In the genomic region with DNA sequence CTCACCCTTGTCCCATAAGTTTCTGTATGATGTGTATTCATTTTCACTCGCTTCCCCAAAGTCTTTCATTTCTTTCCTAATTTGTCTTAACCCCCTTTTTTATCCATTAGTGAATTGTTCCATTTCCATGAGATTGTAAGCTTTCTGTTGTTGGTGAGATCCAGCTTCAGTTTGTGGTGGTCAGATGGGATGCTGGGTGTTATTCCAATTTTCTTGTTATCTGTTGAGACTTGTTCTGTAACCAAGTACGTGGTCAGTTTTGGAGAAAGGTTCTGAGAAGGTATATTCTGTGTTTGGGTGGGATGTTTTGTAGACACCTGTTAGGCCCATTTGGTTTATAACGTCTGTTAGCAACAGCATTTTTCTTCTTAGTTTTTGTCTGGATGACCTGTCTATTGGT, we compare ENCODE assay signal across 33 mouse cellular contexts.
"Had no signal": no experiment of that assay in that cellular context is flagged by ENCODE, and none has a peak within 500 bp of the region (broad histone marks: within the 10 kb centered on the region; RNA-seq: fewer than 3 reads in every experiment).

No protein-coding gene starts in this region.

- H3K4me2 ChIP-seq: heart, embryonic 11.5 days; heart, embryonic 12.5 days; heart, embryonic 13.5 days; heart, embryonic 15.5 days; hindbrain, embryonic 12.5 days; hindbrain, embryonic 13.5 days; hindbrain, embryonic 14.5 days; hindbrain, embryonic 15.5 days; intestine, embryonic 15.5 days; kidney, embryonic 15.5 days had no signal

- H3K36me3 ChIP-seq: heart, embryonic 10.5 days; heart, embryonic 12.5 days; heart, embryonic 13.5 days; heart, embryonic 15.5 days; hindbrain, embryonic 10.5 days; hindbrain, embryonic 12.5 days; hindbrain, embryonic 13.5 days; hindbrain, embryonic 15.5 days; intestine, embryonic 15.5 days; kidney, embryonic 15.5 days had no signal

- DNase-seq: heart, postnatal 10 days; heart, postnatal 14 days; heart, postnatal 4 days; kidney, adult 11 months; kidney, adult 18-20 months; kidney, adult 2 months; kidney, adult 8-10 months; kidney, adult 9 months; kidney, postnatal 10 days; kidney, postnatal 14 days; kidney, postnatal 25 days; kidney, postnatal 36 days; kidney, postnatal 4 days; layer of hippocampus, adult 9-11 months; layer of hippocampus, postnatal 36 days had no signal

- ATAC-seq: hindbrain, embryonic 16.5 days; hindbrain, postnatal 0 days; inflammation-experienced regulatory T-cells, adult 6 months; intestine, embryonic 15.5 days; intestine, embryonic 16.5 days had no signal

- H3K27ac ChIP-seq: heart, embryonic 10.5 days; heart, embryonic 13.5 days; heart, embryonic 15.5 days; hindbrain, embryonic 10.5 days; hindbrain, embryonic 12.5 days; hindbrain, embryonic 13.5 days; hindbrain, embryonic 14.5 days; hindbrain, embryonic 15.5 days; hindbrain, postnatal 0 days; intestine, embryonic 15.5 days; kidney, embryonic 15.5 days; kidney, postnatal 0 days; layer of hippocampus, adult 2 months had no signal

- H3K4me3 ChIP-seq: heart, embryonic 10.5 days; heart, embryonic 12.5 days; heart, embryonic 13.5 days; heart, embryonic 15.5 days; hindbrain, embryonic 10.5 days; hindbrain, embryonic 12.5 days; hindbrain, embryonic 13.5 days; hindbrain, embryonic 15.5 days; intestine, embryonic 15.5 days; kidney, embryonic 15.5 days; layer of hippocampus, adult 2 months had no signal

- H3K9ac ChIP-seq: heart, embryonic 12.5 days; heart, embryonic 13.5 days; heart, embryonic 15.5 days; hindbrain, embryonic 12.5 days; hindbrain, embryonic 13.5 days; hindbrain, embryonic 14.5 days; hindbrain, embryonic 15.5 days; intestine, embryonic 15.5 days; kidney, embryonic 15.5 days had no signal

- H3K4me1 ChIP-seq: hindbrain, embryonic 15.5 days had no signal

- H3K27me3 ChIP-seq: heart, embryonic 12.5 days; heart, embryonic 13.5 days; heart, embryonic 15.5 days; hindbrain, embryonic 12.5 days; hindbrain, embryonic 13.5 days; hindbrain, embryonic 15.5 days; intestine, embryonic 15.5 days; kidney, embryonic 15.5 days had no signal

- H3K9me3 ChIP-seq: heart, embryonic 10.5 days; heart, embryonic 12.5 days; heart, embryonic 13.5 days; heart, embryonic 15.5 days; hindbrain, embryonic 10.5 days; hindbrain, embryonic 12.5 days; hindbrain, embryonic 13.5 days; hindbrain, embryonic 15.5 days; intestine, embryonic 15.5 days; kidney, embryonic 15.5 days had no signal
